Mouse (Mus musculus): Measurements from ENCODE around the gene Mvd.

DNA sequence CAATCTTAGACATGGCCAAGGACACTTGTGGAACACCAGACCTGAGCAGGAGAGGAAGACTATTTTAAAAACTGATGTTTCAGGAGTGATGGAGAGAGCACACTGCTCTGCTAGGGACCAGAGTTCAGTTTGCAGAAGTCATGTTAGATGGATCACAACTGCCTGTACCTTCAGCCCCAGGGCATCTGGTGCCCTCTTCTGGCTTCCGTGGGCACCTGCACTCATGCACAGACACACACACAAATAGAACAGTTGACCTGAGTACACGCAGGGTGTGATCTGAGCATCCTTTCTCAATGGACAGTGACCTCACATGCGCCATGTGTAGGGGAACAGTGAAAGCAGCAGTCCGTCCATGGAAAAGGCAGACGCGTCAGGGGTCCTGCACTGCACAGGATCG is 40.7 kb upstream of the Mvd start:
- TF ChIP-seq CTCF (IDR thresholded peaks at IDR 0.05; ENCODE audit: low read depth) (peak; percentile 11; the same call in 1 of the 2 replicates), EP300 (IDR thresholded peaks at IDR 0.05; ENCODE audit: low read depth) (no peak)

Data from heart, postnatal 0 days (tissue).